Mouse (Mus musculus) C2C12 (cell line): ENCODE data around the gene Prkar2b. TPM values are rescaled to one million over a fixed set of nuclear protein-coding genes. Genes with fewer than 3 reads are reported as not detected.
A peak's percentile ranks its signal among the peaks of the same experiment; 100 is the strongest.

Source experiments
- H3K27me3 ChIP-seq: one replicate; pipeline ENCODE4 v1.6.1; 2011; ENCODE audit not compliant: control insufficient read depth, insufficient read depth, insufficient read length
- H3K36me3 ChIP-seq: one replicate; pipeline ENCODE4 v1.6.1; 2011; ENCODE audit not compliant: control insufficient read depth, insufficient read depth
- H3K4me3 ChIP-seq: one replicate; pipeline ENCODE4 v1.5.1; 2011; ENCODE audit warnings: mild to moderate bottlenecking, control low read depth; ENCODE audit not compliant: poor library complexity, insufficient read depth, severe bottlenecking
- H3K79me2 ChIP-seq: one replicate; pipeline ENCODE4 v1.6.1; 2011; ENCODE audit not compliant: control insufficient read depth, insufficient read depth
- H3K79me3 ChIP-seq: one replicate; pipeline ENCODE4 v1.6.1; 2011; ENCODE audit warnings: low read depth, control low read depth
- H3ac ChIP-seq: one replicate; pipeline ENCODE3; 2011; ENCODE audit warnings: low read depth; ENCODE audit not compliant: control insufficient read depth, insufficient read length
- CEBPB ChIP-seq: IDR thresholded peaks from one replicate; pipeline ENCODE4 v1.6.1; 2011; ENCODE audit warnings: low read depth, mild to moderate bottlenecking, control low read depth, moderate library complexity
- CTCF ChIP-seq: IDR thresholded peaks from one replicate; pipeline ENCODE4 v1.5.1; 2011; ENCODE audit not compliant: control insufficient read depth, insufficient read depth, insufficient read length
- FOSL1 ChIP-seq: IDR thresholded peaks from one replicate; pipeline ENCODE4 v1.8.0; 2011; ENCODE audit warnings: mild to moderate bottlenecking, low read length; ENCODE audit not compliant: poor library complexity, insufficient read depth, severe bottlenecking
- MAX ChIP-seq: IDR thresholded peaks from one replicate; pipeline ENCODE4 v1.6.1; 2011; ENCODE audit warnings: mild to moderate bottlenecking, control low read depth
- MYOD1 ChIP-seq: IDR thresholded peaks from one replicate; pipeline ENCODE4 v1.6.1; 2011; ENCODE audit warnings: low read depth; ENCODE audit not compliant: control insufficient read depth, insufficient read length
- MYOG ChIP-seq: IDR thresholded peaks from one replicate; pipeline ENCODE4 v1.6.1; 2011; ENCODE audit not compliant: control insufficient read depth, insufficient read length; ENCODE audit errors: extremely low read depth
- USF1 ChIP-seq: IDR thresholded peaks from one replicate; pipeline ENCODE4 v1.6.1; 2011; ENCODE audit warnings: low read depth, mild to moderate bottlenecking, control low read depth, moderate library complexity
- polyA plus RNA-seq: library from polyadenylated mRNA; unstranded; fragments of >200 nt; fragmentation: generic; extraction: Trizol; gene quantifications from one replicate; pipeline ENCODE4 v1.2.1, GENCODE M21; 2012; ENCODE audit warnings: missing spikeins

The Prkar2b gene
- polyA plus RNA-seq, 1 experiment = 33.1 TPM

GRCm38 (mm10) chr12:32059707-32060106 lies 1.4 kb downstream of the Prkar2b start:
- no peak overlapping the region for H3ac ChIP-seq
- no peak for TF ChIP-seq CTCF
- TF ChIP-seq USF1 = no peak
- no peak for TF ChIP-seq MYOD1
- TF ChIP-seq MAX = no peak
- no peak for TF ChIP-seq MYOG
- no peak for TF ChIP-seq FOSL1
- no peak for TF ChIP-seq CEBPB
- no peaks in the 10 kb centered on the region for H3K36me3 ChIP-seq
- H3K4me3 ChIP-seq = peak overlapping the region; percentile 65
- no peaks in the 10 kb centered on the region for H3K27me3 ChIP-seq
- peaks cover 38% of the 10 kb centered on the region for H3K79me3 ChIP-seq
- H3K79me2 ChIP-seq = peaks cover 62% of the 10 kb centered on the region

- Histone ChIP-seq H3K27me3 (no peaks in the 10 kb centered on the region), H3ac (no peak overlapping the region), H3K79me3 (peaks cover 42% of the 10 kb centered on the region), H3K36me3 (no peaks in the 10 kb centered on the region), H3K4me3 (no peak overlapping the region), H3K79me2 (peaks cover 68% of the 10 kb centered on the region)
- TF ChIP-seq USF1 (no peak), FOSL1 (no peak), MAX (no peak), CTCF (no peak), MYOG (no peak), MYOD1 (no peak), CEBPB (no peak)
Measured at GRCm38 (mm10) chr12:32059135-32059534, 2.0 kb downstream of the Prkar2b start.

GRCm38 (mm10) chr12:32057461-32058199 lies 3.5 kb downstream of the Prkar2b start:
- TF ChIP-seq MYOD1 (no peak), FOSL1 (peak; percentile 90)
- Histone ChIP-seq H3K36me3 (no peaks in the 10 kb centered on the region), H3K4me3 (no peak overlapping the region), H3K27me3 (no peaks in the 10 kb centered on the region), H3K79me3 (peaks cover 44% of the 10 kb centered on the region), H3ac (no peak overlapping the region), H3K79me2 (peaks cover 82% of the 10 kb centered on the region)

- TF ChIP-seq MYOD1 = no peak
- TF ChIP-seq CTCF = no peak
- no peak for TF ChIP-seq USF1
- TF ChIP-seq FOSL1 = no peak
- TF ChIP-seq MYOG = no peak
- TF ChIP-seq MAX = no peak
- no peak for TF ChIP-seq CEBPB
- H3K79me3 ChIP-seq = peaks cover 51% of the 10 kb centered on the region
- H3K4me3 ChIP-seq = no peak overlapping the region
- H3K27me3 ChIP-seq = no peaks in the 10 kb centered on the region
- no peaks in the 10 kb centered on the region for H3K36me3 ChIP-seq
- H3ac ChIP-seq = no peak overlapping the region
- peaks cover 98% of the 10 kb centered on the region for H3K79me2 ChIP-seq
Measured at GRCm38 (mm10) chr12:32055797-32056196, 5.3 kb downstream of the Prkar2b start.

- Histone ChIP-seq H3K27me3 (no peaks in the 10 kb centered on the region), H3ac (no peak overlapping the region), H3K4me3 (no peak overlapping the region), H3K79me3 (peaks cover 45% of the 10 kb centered on the region), H3K36me3 (no peaks in the 10 kb centered on the region), H3K79me2 (peaks cover 98% of the 10 kb centered on the region)
- no peak for TF ChIP-seq USF1
Measured at GRCm38 (mm10) chr12:32054476-32055166, 6.5 kb downstream of the Prkar2b start.
